Mouse (Mus musculus) NIH3T3 (cell line): ENCODE measurements around the gene Tspan15.

Source experiments
- DNase-seq: peaks from one replicate; pipeline ENCODE4 v3.0.0-alpha.2; 2012; ENCODE audit warnings: low read depth

Gene Tspan15

DNA sequence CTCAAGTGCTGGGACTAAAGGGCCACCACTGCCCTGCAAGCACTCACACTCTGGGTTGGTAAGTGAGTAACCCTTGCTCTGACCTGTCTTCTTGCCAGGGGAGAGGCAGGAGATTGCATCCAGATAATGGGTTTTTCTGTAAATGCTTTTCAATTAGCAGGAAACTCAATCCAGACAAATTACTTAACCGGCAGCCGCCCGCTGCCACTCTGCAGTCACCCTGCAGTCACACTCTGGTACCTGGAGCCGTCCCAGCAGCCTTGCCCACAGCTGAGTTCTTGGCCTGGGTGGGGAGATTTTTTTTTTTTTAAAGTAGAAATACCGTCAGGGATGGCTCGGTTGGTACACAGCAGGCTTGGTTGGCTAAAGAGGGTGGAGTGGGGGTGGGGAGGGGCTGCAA is 2.9 kb downstream of the Tspan15 start:
- no peak for DNase-seq

- DNase-seq: no peak
Observed at GRCm38 (mm10) chr10:62225839-62226238, 5.2 kb downstream of the Tspan15 start.

DNA sequence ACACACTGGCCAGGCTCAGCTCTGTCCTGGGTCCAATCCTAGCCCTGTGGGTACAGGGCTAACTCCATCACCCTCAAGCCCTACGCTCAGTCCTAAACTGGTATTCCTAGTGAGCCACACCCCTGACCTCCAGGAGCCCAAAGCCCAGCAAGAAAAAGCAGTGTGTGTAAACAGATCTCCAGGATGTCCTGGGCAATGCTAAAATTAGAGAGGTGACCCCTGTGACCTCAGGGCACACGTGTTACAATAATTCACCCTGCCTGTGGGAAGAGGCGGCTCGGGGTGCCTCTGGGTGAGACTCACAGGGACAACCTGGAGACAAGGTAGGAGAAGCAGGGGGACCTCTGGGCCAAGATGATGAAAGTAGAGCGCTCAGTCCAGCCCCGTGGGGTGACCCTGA is 6.8 kb downstream of the Tspan15 start:
- no peak for DNase-seq

- DNase-seq: no peak
Observed at GRCm38 (mm10) chr10:62222777-62223176, 8.3 kb downstream of the Tspan15 start.

GRCm38 (mm10) chr10:62221647-62222046 is 9.4 kb downstream of the Tspan15 start:
- DNase-seq: no peak

GRCm38 (mm10) chr10:62220732-62221514 is 10.1 kb downstream of the Tspan15 start:
- DNase-seq: no peak

DNA sequence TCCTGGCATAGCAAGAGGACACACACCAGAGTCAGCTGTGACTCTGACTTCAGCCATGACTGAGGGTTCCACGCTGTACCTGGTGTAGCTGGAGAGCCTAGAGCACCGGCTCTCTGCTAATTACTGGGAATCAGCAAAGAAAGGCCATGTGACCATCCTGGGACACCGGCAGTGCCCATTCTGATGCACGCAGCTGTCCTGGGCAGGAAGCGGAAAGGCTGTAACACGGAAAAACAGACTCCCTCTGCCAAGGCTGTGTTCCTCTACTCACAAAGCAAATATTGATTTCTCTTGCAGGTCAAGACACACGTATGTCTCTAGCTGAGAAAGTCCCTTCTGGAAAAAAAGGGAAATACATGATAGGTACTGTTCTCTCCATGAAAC is 12.3 kb downstream of the Tspan15 start:
- DNase-seq: no peak

- no peak for DNase-seq
Observed at GRCm38 (mm10) chr10:62218044-62218788, 12.8 kb downstream of the Tspan15 start.

DNA sequence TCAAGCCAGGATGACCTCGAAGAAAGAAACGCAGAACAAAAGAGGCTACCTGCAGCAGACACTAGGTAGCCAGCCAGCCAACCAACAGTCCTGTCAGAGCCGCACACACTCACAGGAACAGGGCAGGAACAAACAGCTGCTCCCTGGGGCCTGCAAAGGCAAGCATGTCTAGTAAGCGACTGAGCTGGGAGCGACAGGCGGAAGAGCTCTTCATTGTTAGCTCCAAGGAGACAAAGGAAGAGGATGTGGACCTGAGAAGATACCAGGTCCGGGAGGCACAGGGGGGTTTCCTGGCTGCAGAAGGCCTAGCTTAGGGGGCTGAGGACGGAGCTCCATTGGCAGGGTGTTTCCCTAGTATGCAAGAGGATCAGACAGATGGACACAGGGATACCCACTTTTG is 13.9 kb downstream of the Tspan15 start:
- no peak for DNase-seq

DNA sequence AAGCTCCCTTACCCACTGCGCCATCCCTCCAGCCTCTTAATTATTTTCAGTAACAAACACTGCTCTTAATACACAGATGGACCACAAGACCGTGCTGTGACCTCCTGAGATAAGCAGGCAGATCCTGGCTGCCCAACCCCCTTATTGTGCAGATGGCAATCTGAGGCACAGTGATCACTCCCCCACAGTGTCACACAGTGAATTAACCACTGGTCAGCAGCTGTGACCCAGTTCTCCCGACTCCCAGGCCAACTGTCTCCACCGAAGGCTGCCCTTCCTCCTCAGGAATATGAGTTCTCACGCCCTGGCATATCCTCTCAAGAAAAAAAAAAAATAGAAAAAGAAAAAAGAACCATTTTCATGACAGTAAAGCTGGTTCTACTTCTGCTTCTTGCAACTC is 14.5 kb downstream of the Tspan15 start:
- DNase-seq: no peak

GRCm38 (mm10) chr10:62215633-62216032 is 15.4 kb downstream of the Tspan15 start:
- DNase-seq: no peak

GRCm38 (mm10) chr10:62215169-62215616 is 15.9 kb downstream of the Tspan15 start:
- no peak for DNase-seq

DNA sequence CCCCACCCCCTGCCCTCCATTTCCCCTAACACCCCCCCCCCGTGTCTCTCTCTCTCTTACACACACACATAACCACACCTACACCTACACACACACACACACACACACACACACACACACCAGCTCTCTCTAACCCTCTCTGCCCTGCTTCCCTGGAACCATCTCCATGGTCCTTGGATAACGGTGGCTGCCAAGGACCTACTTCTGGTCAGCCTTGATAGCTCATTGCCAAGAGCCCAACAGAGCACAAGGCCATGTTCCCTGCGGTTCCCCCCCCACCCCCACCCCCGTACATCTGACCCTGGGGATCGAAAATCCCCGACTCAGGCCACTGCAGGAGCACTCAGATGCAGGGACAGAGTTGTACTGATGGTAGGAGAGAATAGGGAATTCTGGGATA is 19.7 kb downstream of the Tspan15 start:
- no peak for DNase-seq

DNA sequence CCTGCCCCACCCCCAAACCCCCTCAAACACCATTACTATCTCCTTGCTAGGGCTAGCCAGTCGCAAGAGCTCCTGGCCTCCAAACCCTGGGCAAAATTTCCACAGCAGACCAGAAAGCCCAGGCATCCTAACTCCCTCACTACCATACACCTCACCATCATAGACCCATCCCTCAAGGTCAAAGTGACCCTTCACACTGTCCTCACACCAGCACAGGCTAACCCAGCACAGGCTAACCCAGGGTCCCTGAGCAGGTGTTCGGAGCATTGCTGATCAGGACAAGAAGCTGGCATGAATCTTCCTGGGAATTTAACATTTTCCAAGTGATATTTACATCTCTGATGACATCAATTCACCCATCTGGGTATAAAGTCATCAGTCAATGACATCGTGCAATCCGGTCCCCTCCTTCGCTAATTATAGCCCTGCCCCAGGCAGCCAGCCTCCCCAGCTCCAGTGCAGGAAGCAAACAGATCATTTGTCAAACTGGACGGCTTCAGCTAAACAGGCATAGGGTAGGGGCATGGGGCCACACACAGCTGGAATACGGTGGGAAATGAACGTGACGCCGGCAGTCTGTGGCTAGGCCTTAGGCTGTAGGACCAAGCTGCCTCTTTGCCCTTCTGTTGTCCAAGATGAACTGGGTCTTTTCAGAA is 22.7 kb downstream of the Tspan15 start:
- DNase-seq: no peak

GRCm38 (mm10) chr10:62202574-62202973 is 28.5 kb downstream of the Tspan15 start:
- DNase-seq: peak; percentile 21

- DNase-seq: no peak
Observed at GRCm38 (mm10) chr10:62198891-62199290, 32.2 kb downstream of the Tspan15 start.

- no peak for DNase-seq
Observed at GRCm38 (mm10) chr10:62197403-62197802, 33.6 kb downstream of the Tspan15 start.

GRCm38 (mm10) chr10:62195376-62195775 is 35.7 kb downstream of the Tspan15 start:
- no peak for DNase-seq

DNA sequence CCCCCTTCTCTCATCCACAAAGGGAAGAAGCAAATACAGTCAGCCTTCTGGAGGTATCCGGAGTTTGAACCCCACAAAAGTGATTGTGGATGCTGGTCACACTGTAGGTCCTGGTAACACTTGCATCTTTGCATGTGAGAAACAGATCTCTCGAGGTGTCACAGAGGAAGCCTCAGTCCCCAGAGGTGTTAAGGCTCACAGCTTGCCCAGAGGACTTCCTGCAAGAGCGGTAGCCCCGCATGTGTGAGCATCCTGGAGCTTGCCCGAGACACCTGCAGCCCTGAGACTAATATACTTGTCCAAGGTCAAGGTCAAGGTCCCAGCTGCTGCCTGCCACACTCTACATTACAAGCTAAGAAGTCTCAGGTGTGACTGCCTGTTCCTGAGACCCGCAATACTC is 36.1 kb downstream of the Tspan15 start:
- DNase-seq: no peak

DNA sequence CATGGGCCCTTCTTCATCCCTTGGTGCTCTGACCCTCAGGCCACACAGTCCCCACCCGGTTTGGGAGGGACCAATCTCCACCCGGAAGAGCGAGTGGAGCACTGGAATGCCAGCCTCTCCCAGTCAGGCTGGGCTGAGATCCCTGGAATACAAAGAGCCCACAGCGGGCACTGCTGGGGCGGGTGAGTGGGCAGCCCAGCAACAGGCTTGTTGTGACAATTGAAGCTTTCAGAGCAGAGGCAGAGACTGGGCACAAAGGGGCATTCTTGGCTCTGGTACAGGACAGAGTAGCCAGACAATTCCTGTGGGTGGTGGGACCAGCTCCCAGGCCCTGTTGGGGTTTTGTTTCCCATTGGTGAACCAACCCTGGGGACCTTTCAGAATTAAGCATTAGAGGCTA is 36.6 kb downstream of the Tspan15 start:
- no peak for DNase-seq

DNA sequence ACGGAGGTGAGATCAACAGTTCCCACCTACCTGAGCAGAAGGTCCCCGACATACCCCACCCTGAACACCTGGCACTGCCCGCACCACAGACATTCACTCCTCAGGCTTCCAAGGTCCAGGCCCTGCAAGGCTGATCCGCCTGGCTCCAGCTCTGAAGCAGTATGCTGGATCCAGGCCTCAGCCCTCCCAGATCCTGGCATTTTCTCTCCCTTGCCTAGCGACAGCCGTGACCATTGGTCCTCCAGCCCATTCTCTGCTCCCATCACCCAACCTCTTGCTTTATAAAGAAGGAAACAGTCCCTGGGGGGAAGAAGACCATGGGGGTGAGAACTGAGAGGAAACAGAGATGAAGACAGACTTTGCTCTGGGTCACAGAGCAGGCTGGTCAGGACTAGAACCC is 37.0 kb downstream of the Tspan15 start:
- no peak for DNase-seq

DNA sequence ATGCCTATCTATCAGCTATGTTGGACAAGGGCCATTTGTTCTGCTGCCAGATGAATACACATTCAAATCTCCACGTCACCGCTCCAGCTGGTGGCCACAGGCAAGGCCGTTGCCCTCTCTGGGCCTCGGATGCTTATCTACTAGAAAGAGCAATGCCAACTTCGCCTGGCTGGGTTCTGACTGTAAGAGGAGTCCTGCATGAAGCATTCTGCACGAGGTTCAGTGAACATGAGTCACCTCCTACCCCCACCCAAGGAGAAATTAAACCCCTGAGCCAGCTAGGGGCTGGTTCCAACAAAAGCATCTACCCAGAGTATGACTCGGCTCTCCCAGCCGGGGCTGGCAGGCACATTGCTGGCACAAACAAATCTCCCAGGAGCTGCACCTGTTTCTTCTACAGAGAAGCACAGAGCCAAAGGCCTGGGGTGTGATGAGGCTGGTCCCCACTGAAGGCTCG is 38.3 kb downstream of the Tspan15 start:
- peak; percentile 88 for DNase-seq

DNA sequence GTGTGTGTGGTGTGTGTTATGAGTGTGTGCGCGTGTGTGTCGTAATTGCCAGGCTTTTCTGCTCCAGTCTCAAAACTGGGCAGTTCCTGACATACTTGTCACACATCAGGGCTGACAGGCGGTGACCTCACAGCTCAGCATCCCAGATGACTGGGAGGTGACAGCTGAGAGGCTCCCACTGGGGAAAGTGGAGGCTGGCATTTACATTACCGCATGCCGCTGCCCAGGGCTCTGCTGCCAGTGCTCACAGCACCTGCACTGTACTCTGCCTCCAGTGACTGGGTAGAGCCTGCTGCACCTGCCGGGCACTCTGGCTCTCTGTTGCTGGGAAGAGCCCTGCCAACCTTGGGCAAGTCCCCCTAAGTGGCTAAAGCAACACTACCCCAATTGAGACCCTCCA is 40.2 kb downstream of the Tspan15 start:
- DNase-seq: no peak
